Mouse (Mus musculus) bone marrow macrophage, adult 2 months (primary cell): ENCODE data around the gene A430078G23Rik.

Experiments used
- CTCF ChIP-seq: IDR thresholded peaks from 2 replicates; pipeline ENCODE4 v1.5.1; 2012; ENCODE audit warnings: low read depth, mild to moderate bottlenecking, low read length, moderate library complexity
- POLR2A ChIP-seq: IDR thresholded peaks from 2 replicates; pipeline ENCODE4 v1.6.1; 2012; ENCODE audit warnings: mild to moderate bottlenecking, low read depth, low read length, borderline replicate concordance

GRCm38 (mm10) chr8:3431113-3431512 is 77.9 kb downstream of the A430078G23Rik start:
- no peak for TF ChIP-seq POLR2A
- no peak for TF ChIP-seq CTCF
